Mouse (Mus musculus): ENCODE data around the gene Dctn1. TPM values are rescaled to one million over a fixed set of nuclear protein-coding genes. Genes with fewer than 3 reads are reported as not detected.

Dctn1 gene
- polyA plus RNA-seq, 1 experiment from 2014 or later, result 101 TPM

- Histone ChIP-seq H3K9ac (ENCODE audit: low read length) (no peak overlapping the region), H3K4me3 (ENCODE audit: low read depth, low read length) (no peak overlapping the region), H3K9me3 (replicated peaks; ENCODE audit: control insufficient read depth, low read length) (no peaks in the 10 kb centered on the region), H3K27ac (ENCODE audit: low read depth, low read length) (no peak overlapping the region), H3K4me2 (ENCODE audit: low read length) (no peak overlapping the region), H3K4me1 (ENCODE audit: control insufficient read depth, insufficient read depth, low read length) (no peaks in the 10 kb centered on the region; the same call in 1 of the 2 replicates), H3K36me3 (ENCODE audit: control insufficient read depth, insufficient read depth, low read length) (no peaks in the 10 kb centered on the region), H3K27me3 (replicated peaks; ENCODE audit: control insufficient read depth, insufficient read depth, low read length) (no peaks in the 10 kb centered on the region)
- DNase-seq (ENCODE audit: low spot score) (peak; percentile 88), ATAC-seq (peak; percentile 89)
- WGBS, result 18% methylated on average over 7 of the region's 7 CpGs
These were observed 49.4 kb downstream of the Dctn1 start for GRCm38 (mm10) chr6:83215002-83215666.

GRCm38 (mm10) chr6:83219814-83220213 is 54.1 kb downstream of the Dctn1 start, which contains the start of gene Slc4a5:
Gene Slc4a5 (plus strand): TSS chr6:83219828.
- Histone ChIP-seq H3K27ac (ENCODE audit: low read depth, low read length) (no peak within 1 kb of the TSS), H3K36me3 (ENCODE audit: control insufficient read depth, insufficient read depth, low read length) (no peaks in the 10 kb centered on the region), H3K4me1 (ENCODE audit: control insufficient read depth, insufficient read depth, low read length) (no peaks in the 10 kb centered on the region), H3K27me3 (replicated peaks; ENCODE audit: control insufficient read depth, insufficient read depth, low read length) (no peaks in the 10 kb centered on the region), H3K4me2 (ENCODE audit: low read length) (no peak within 1 kb of the TSS), H3K4me3 (ENCODE audit: low read depth, low read length) (no peak within 1 kb of the TSS), H3K9ac (ENCODE audit: low read length) (no peak within 1 kb of the TSS), H3K9me3 (replicated peaks; ENCODE audit: control insufficient read depth, low read length) (no peaks in the 10 kb centered on the region)
- ATAC-seq, result no peak
- no peak for DNase-seq (ENCODE audit: low spot score)
- WGBS, result 81% methylated on average over 3 of the region's 3 CpGs

GRCm38 (mm10) chr6:83231486-83231885 is 65.8 kb downstream of the Dctn1 start:
- Histone ChIP-seq H3K27ac (ENCODE audit: low read depth, low read length) (no peak overlapping the region), H3K4me3 (ENCODE audit: low read depth, low read length) (no peak overlapping the region), H3K4me2 (ENCODE audit: low read length) (no peak overlapping the region), H3K27me3 (replicated peaks; ENCODE audit: control insufficient read depth, insufficient read depth, low read length) (peaks cover 4% of the 10 kb centered on the region; the same call in 1 of the 2 replicates), H3K9ac (ENCODE audit: low read length) (no peak overlapping the region), H3K9me3 (replicated peaks; ENCODE audit: control insufficient read depth, low read length) (no peaks in the 10 kb centered on the region), H3K36me3 (ENCODE audit: control insufficient read depth, insufficient read depth, low read length) (no peaks in the 10 kb centered on the region), H3K4me1 (ENCODE audit: control insufficient read depth, insufficient read depth, low read length) (no peaks in the 10 kb centered on the region)
- WGBS, result 51% methylated on average over 2 of the region's 2 CpGs
- ATAC-seq (no peak), DNase-seq (ENCODE audit: low spot score) (no peak)

GRCm38 (mm10) chr6:83233306-83233705 is 67.6 kb downstream of the Dctn1 start:
- no peak overlapping the region for H3K4me2 ChIP-seq (ENCODE audit: low read length)
- H3K4me3 ChIP-seq (ENCODE audit: low read depth, low read length), result no peak overlapping the region
- H3K9ac ChIP-seq (ENCODE audit: low read length), result no peak overlapping the region
- peaks cover 4% of the 10 kb centered on the region; the same call in 1 of the 2 replicates for H3K27me3 ChIP-seq (replicated peaks; ENCODE audit: control insufficient read depth, insufficient read depth, low read length)
- ATAC-seq (no peak), DNase-seq (ENCODE audit: low spot score) (no peak)
- 80% methylated on average over 4 of the region's 4 CpGs for WGBS
- no peaks in the 10 kb centered on the region for H3K9me3 ChIP-seq (replicated peaks; ENCODE audit: control insufficient read depth, low read length)
- no peaks in the 10 kb centered on the region for H3K36me3 ChIP-seq (ENCODE audit: control insufficient read depth, insufficient read depth, low read length)
- no peak overlapping the region for H3K27ac ChIP-seq (ENCODE audit: low read depth, low read length)
- no peaks in the 10 kb centered on the region for H3K4me1 ChIP-seq (ENCODE audit: control insufficient read depth, insufficient read depth, low read length)

GRCm38 (mm10) chr6:83234280-83234741 is 68.6 kb downstream of the Dctn1 start:
- WGBS, result 1% methylated on average over 13 of the region's 14 CpGs
- DNase-seq (ENCODE audit: low spot score), result no peak
- peak overlapping the region; percentile 25; the same call in 1 of the 2 replicates for H3K4me2 ChIP-seq (ENCODE audit: low read length)

GRCm38 (mm10) chr6:83237123-83237522 is 71.4 kb downstream of the Dctn1 start:
- Histone ChIP-seq H3K27me3 (replicated peaks; ENCODE audit: control insufficient read depth, insufficient read depth, low read length) (peaks cover 7% of the 10 kb centered on the region; the same call in 1 of the 2 replicates), H3K4me2 (ENCODE audit: low read length) (peak overlapping the region; percentile 33), H3K27ac (ENCODE audit: low read depth, low read length) (no peak overlapping the region), H3K9me3 (replicated peaks; ENCODE audit: control insufficient read depth, low read length) (no peaks in the 10 kb centered on the region), H3K9ac (ENCODE audit: low read length) (no peak overlapping the region), H3K4me3 (ENCODE audit: low read depth, low read length) (no peak overlapping the region), H3K4me1 (ENCODE audit: control insufficient read depth, insufficient read depth, low read length) (no peaks in the 10 kb centered on the region), H3K36me3 (ENCODE audit: control insufficient read depth, insufficient read depth, low read length) (no peaks in the 10 kb centered on the region)
- DNase-seq (ENCODE audit: low spot score) (peak; percentile 11), ATAC-seq (no peak)
- WGBS, result 4% methylated on average over 9 of the region's 9 CpGs

More at GRCm38 (mm10) chr6:83234280-83234741, 68.6 kb downstream of the Dctn1 start:
- H3K27ac ChIP-seq (ENCODE audit: low read depth, low read length), result no peak overlapping the region
- no peaks in the 10 kb centered on the region for H3K4me1 ChIP-seq (ENCODE audit: control insufficient read depth, insufficient read depth, low read length)
- no peak for ATAC-seq
- H3K27me3 ChIP-seq (replicated peaks; ENCODE audit: control insufficient read depth, insufficient read depth, low read length), result peaks cover 7% of the 10 kb centered on the region; the same call in 1 of the 2 replicates
- no peak overlapping the region; the same call in 1 of the 2 replicates for H3K9ac ChIP-seq (ENCODE audit: low read length)
- no peak overlapping the region for H3K4me3 ChIP-seq (ENCODE audit: low read depth, low read length)
- no peaks in the 10 kb centered on the region for H3K36me3 ChIP-seq (ENCODE audit: control insufficient read depth, insufficient read depth, low read length)
- H3K9me3 ChIP-seq (replicated peaks; ENCODE audit: control insufficient read depth, low read length), result no peaks in the 10 kb centered on the region

- Histone ChIP-seq H3K27ac (ENCODE audit: low read depth, low read length) (no peak overlapping the region), H3K9ac (ENCODE audit: low read length) (no peak overlapping the region), H3K36me3 (ENCODE audit: control insufficient read depth, insufficient read depth, low read length) (no peaks in the 10 kb centered on the region), H3K4me1 (ENCODE audit: control insufficient read depth, insufficient read depth, low read length) (no peaks in the 10 kb centered on the region), H3K27me3 (replicated peaks; ENCODE audit: control insufficient read depth, insufficient read depth, low read length) (no peaks in the 10 kb centered on the region), H3K4me2 (ENCODE audit: low read length) (no peak overlapping the region), H3K4me3 (ENCODE audit: low read depth, low read length) (no peak overlapping the region), H3K9me3 (replicated peaks; ENCODE audit: control insufficient read depth, low read length) (no peaks in the 10 kb centered on the region)
- DNase-seq (ENCODE audit: low spot score), result peak; percentile 11
- no peak for ATAC-seq
- 20% methylated on average over 10 of the region's 10 CpGs for WGBS
These were observed 78.8 kb downstream of the Dctn1 start for GRCm38 (mm10) chr6:83244422-83245061.

- DNase-seq (ENCODE audit: low spot score), result peak; percentile 39
- 59% methylated on average over 6 of the region's 6 CpGs for WGBS
These were observed 79.4 kb downstream of the Dctn1 start for GRCm38 (mm10) chr6:83245134-83245533.

GRCm38 (mm10) chr6:83245997-83246396 is 80.3 kb downstream of the Dctn1 start:
- ATAC-seq (no peak), DNase-seq (ENCODE audit: low spot score) (no peak)
- no peak overlapping the region for H3K9ac ChIP-seq (ENCODE audit: low read length)
- no peak overlapping the region for H3K27ac ChIP-seq (ENCODE audit: low read depth, low read length)
- no peaks in the 10 kb centered on the region for H3K9me3 ChIP-seq (replicated peaks; ENCODE audit: control insufficient read depth, low read length)
- H3K4me1 ChIP-seq (ENCODE audit: control insufficient read depth, insufficient read depth, low read length), result no peaks in the 10 kb centered on the region
- 100% methylated on average over 1 of the region's 1 CpGs for WGBS
- H3K27me3 ChIP-seq (replicated peaks; ENCODE audit: control insufficient read depth, insufficient read depth, low read length), result no peaks in the 10 kb centered on the region
- H3K36me3 ChIP-seq (ENCODE audit: control insufficient read depth, insufficient read depth, low read length), result no peaks in the 10 kb centered on the region
- H3K4me3 ChIP-seq (ENCODE audit: low read depth, low read length), result no peak overlapping the region
- no peak overlapping the region for H3K4me2 ChIP-seq (ENCODE audit: low read length)

More at GRCm38 (mm10) chr6:83245134-83245533, 79.4 kb downstream of the Dctn1 start:
- Histone ChIP-seq H3K27ac (ENCODE audit: low read depth, low read length) (no peak overlapping the region), H3K36me3 (ENCODE audit: control insufficient read depth, insufficient read depth, low read length) (no peaks in the 10 kb centered on the region), H3K27me3 (replicated peaks; ENCODE audit: control insufficient read depth, insufficient read depth, low read length) (no peaks in the 10 kb centered on the region), H3K4me3 (ENCODE audit: low read depth, low read length) (no peak overlapping the region), H3K4me1 (ENCODE audit: control insufficient read depth, insufficient read depth, low read length) (no peaks in the 10 kb centered on the region), H3K9me3 (replicated peaks; ENCODE audit: control insufficient read depth, low read length) (no peaks in the 10 kb centered on the region), H3K9ac (ENCODE audit: low read length) (no peak overlapping the region), H3K4me2 (ENCODE audit: low read length) (no peak overlapping the region)
- no peak for ATAC-seq

All from forebrain, embryonic 14.5 days (tissue).